In the genomic region with DNA sequence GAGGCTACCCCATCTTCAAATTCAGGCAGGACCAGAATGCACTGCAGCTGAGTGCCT, we compare ENCODE assay signal across 8 mouse cellular contexts. TPM values are rescaled to one million over a fixed set of nuclear protein-coding genes. Genes with fewer than 3 reads are reported as not detected.
DNase-seq lines count a peak whose midpoint lies in the region; ATAC-seq and TF ChIP-seq lines count a peak whose summit lies in the region.

A gene (minus strand): TSS at position 35 of the 57 bp plus-strand sequence.

- TF ChIP-seq CTCF in kidney, postnatal 0 days (IDR thresholded peaks at IDR 0.05; ENCODE audit: low read depth), result no peak

- peak within 1 kb of the TSS; percentile 76 for H3K4me3 ChIP-seq in kidney, postnatal 0 days (replicated peaks; ENCODE audit: low read depth, low read length)
- peak within 1 kb of the TSS; percentile 49 for H3K4me3 ChIP-seq in midbrain, embryonic 15.5 days

- H3K36me3 ChIP-seq in kidney, postnatal 0 days (ENCODE audit: insufficient read depth, low read length), result peaks cover 22% of the 10 kb centered on the region
- peaks cover 24% of the 10 kb centered on the region for H3K36me3 ChIP-seq in midbrain, embryonic 15.5 days (replicated peaks)

- peaks cover 3% of the 10 kb centered on the region; the same call in 1 of the 2 replicates for H3K4me1 ChIP-seq in kidney, postnatal 0 days (replicated peaks; ENCODE audit: insufficient read depth, low read length)
- H3K4me1 ChIP-seq in midbrain, embryonic 15.5 days, result peaks cover 23% of the 10 kb centered on the region

- H3K4me2 ChIP-seq in kidney, postnatal 0 days (ENCODE audit: low read length), result peak within 1 kb of the TSS; percentile 96
- peak within 1 kb of the TSS; percentile 67 for H3K4me2 ChIP-seq in midbrain, embryonic 15.5 days

- no peaks in the 10 kb centered on the region for H3K27me3 ChIP-seq in kidney, postnatal 0 days (ENCODE audit: insufficient read depth, low read length)
- H3K27me3 ChIP-seq in midbrain, embryonic 15.5 days (replicated peaks), result no peaks in the 10 kb centered on the region

- H3K9me3 ChIP-seq in kidney, postnatal 0 days (replicated peaks; ENCODE audit: low read length), result no peaks in the 10 kb centered on the region
- no peaks in the 10 kb centered on the region for H3K9me3 ChIP-seq in midbrain, embryonic 15.5 days

- H3K27ac ChIP-seq in kidney, postnatal 0 days, result peak within 1 kb of the TSS; percentile 84
- H3K27ac ChIP-seq in midbrain, embryonic 15.5 days, result peak within 1 kb of the TSS; percentile 82

- DNase-seq in kidney, postnatal 0 days (ENCODE audit: low spot score), result no peak
- DNase-seq in kidney, postnatal 25 days, result no peak
- DNase-seq in adrenal gland, postnatal 4 days (ENCODE audit: low spot score in 2 of 2), result no peak
- no peak for DNase-seq in layer of hippocampus, postnatal 14 days (ENCODE audit: low spot score in 2 of 2)
- no peak for DNase-seq in cerebellum, postnatal 36 days
- no peak for DNase-seq in cerebellum, postnatal 4 days (ENCODE audit: low spot score in 2 of 2)

- no peak for ATAC-seq in kidney, postnatal 0 days (replicated peaks; ENCODE audit: low FRiP score, low read depth)
- ATAC-seq in granulocyte monocyte progenitor cell, adult 5-6 weeks (replicated peaks; ENCODE audit: poor library complexity, severe bottlenecking), result no peak
- no peak for ATAC-seq in midbrain, embryonic 15.5 days (replicated peaks)

- peak within 1 kb of the TSS; percentile 81 for H3K9ac ChIP-seq in kidney, postnatal 0 days (ENCODE audit: low read depth, low read length)
- peak within 1 kb of the TSS; percentile 68 for H3K9ac ChIP-seq in midbrain, embryonic 15.5 days

RNA-seq across cellular contexts. Expression of the gene that starts here (rescaled TPM):
- 28.4 and 29.5 TPM in 2 replicates for polyA plus RNA-seq in kidney, postnatal 0 days (2015; fragmentation: Nextera tagmentation; extraction: Ambion mirVana)
- total RNA-seq in adrenal gland, postnatal 4 days (2021), result 10 to 100 TPM; 72.5 to 72.6 TPM
- total RNA-seq in granulocyte monocyte progenitor cell, adult 5-6 weeks (2014; fragmentation: Nextera tagmentation), result 16.6 and 25.7 TPM in 2 replicates
- 10.1 and 11.5 TPM in 2 replicates for total RNA-seq in granulocyte monocyte progenitor cell, adult 5-6 weeks (2017)
- 10 to 100 TPM; 43.8 to 45.6 TPM for total RNA-seq in layer of hippocampus, postnatal 14 days (2021)
- 39.5 and 40.2 TPM in 2 replicates for polyA plus RNA-seq in midbrain, embryonic 15.5 days (2015; fragmentation: Nextera tagmentation; extraction: Ambion mirVana)
